Mouse (Mus musculus) frontal cortex, postnatal 14 days (tissue): ENCODE measurements at regions not wholly inside any gene's neighbourhood (a gene's known extent, or its start where the extent isn't known, plus 50 kb on each side); places are given as distances from the start of the nearest gene placed in this dataset.
A peak's percentile ranks its signal among the peaks of the same experiment; 100 is the strongest.
"Not testable (repeated sequence)": the region's sequence is repeated elsewhere in the genome, so short reads cannot be mapped to it uniquely, and the experiment has no call there.

Experiments
- DNase-seq, 2 experiments: peaks; one replicate each; pipeline ENCODE4 v3.0.0; 2022; ENCODE audit warnings: low spot score in 2 of 2

DNA sequence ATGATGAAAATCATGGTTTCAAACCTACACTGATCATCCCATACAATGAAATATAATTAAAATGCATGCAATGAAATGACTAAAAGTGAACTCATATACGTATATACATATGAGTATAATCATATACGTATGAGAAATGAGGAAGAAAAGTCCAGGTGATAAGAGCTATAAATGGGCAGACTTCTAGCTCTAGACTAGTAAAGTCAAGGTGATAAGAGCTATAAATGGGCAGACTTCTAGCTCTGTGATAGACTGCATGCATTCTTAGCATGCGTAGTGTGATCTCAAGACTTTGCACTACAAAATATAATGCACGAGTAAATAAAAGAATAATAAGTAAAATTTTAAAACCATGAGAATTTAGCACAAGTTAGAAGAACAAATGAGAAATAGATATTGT is 606.2 kb upstream of the Gpc5 start:
- no peak for DNase-seq

DNA sequence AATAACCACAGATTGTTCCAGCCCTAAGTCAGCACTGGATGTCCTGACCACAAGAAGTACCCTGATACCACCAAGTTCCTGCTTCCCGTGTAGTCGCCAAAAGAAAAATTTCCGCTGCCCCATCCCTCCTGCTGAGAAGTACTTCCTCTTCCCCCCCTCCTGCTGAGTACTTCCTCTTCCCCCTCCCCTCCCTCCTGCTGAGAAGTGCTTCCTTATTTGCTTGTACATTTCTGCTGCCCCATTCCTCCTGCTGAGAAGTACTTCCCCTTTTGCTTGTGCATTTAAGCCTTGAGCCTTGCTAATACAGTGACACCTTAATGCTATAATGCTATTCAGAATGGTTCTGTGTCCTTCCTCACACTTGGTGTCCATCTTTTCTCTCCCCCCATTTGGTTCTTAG is 598.6 kb upstream of the Gpc5 start:
- DNase-seq = not testable (repeated sequence)

DNA sequence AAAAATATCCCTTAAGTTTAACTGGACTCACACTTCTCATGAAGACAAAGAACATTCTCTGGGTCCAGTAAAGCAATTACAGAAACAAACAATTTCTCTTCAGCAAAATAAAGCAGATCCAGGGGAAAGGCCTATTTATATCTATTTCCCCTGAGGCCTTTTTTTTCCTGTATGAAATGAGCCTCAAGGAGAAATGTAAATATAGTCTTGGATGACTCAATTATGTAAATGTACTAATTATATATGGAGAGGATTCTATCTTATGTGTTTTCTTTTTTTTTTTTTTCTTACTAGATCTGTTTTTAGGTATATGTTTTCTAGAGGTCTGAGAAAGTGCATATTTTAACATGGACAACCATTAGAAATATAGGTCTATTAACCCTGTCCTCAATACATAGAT is 587.0 kb upstream of the Gpc5 start:
- DNase-seq = no peak

DNA sequence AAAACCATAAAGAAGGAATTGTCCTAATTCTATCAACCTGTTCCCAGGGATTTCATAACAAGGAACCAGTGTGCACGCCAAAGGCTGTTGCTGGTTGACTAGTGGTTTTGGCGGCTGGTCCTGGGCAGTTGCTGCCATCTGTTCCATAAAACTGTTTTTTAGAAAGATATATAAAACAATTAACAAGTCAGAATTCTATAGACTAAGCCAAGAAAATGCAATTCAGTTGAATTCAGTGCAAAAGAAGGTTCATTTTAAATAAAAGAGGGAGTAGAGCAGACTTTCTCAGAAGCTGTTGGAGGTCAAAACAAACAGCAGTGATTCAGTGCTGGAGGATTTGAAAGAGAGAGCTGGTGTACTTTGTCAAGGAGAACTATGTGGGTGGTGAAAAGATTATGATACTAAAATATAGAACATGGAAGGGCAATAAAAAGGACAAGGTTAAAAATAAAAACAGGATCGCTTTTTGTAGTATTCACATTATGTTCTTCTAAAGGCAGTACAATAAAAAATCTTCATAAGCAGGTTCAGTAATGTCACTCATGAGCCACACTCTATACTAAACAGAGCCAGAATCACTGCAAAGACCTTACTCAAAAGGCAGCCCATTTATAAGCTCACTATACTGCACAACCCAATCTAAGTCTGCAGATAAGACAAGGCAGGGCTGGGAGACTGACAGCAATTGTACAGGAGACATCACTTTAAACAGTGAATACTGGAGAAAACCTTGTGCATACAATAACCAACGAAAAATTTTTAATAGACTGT is 543.9 kb upstream of the Gpc5 start:
- DNase-seq = peak in 1 of 2 experiments; percentile 11

DNA sequence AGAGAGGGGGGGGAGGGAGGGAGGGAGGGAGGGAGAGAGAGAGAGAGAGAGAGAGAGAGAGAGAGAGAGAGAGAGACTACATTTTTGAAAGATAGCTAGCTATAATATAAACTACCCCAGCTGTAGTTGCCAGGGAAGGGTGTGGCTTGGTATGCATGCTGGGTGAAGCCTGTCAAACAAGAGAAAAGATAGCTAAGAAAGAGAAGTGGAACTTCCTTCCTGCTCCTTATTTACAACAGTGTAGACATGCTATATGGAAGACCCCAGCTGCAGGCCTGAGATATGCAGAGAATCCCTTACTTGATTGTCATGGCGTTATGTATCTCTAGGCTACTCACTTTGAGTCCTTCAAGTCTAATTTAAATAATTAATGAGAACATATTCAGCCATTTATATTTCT is 542.9 kb upstream of the Gpc5 start:
- no peak for DNase-seq

DNA sequence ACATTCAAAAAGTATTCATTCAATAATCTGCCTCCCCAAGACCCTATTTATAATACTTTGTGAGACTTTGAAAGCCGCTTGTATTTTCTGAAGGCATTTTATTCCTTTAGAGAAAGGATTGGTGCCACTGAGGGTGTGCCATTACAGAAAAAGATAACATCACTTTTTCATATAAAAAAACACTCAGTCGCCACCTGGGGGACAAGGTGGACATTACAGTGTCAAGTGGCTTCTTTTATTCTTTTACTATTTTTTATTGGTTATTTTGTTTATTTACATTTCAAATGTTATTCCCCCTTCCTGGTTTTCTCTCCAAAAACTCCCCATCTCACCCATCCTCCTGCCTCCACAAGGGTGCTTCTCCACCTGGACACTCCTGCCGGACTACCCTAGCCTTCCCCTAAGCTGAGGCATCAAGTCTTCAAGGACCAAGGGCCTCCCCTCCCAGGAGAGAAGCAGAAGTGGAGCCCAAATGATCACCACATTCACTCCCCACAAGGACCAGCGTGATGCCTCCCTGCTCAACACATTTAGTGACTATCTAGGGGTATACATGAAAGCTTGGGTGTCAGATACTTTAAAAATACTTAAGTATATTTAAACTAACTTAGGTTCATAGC is 525.5 kb upstream of the Gpc5 start:
- DNase-seq = no peak

DNA sequence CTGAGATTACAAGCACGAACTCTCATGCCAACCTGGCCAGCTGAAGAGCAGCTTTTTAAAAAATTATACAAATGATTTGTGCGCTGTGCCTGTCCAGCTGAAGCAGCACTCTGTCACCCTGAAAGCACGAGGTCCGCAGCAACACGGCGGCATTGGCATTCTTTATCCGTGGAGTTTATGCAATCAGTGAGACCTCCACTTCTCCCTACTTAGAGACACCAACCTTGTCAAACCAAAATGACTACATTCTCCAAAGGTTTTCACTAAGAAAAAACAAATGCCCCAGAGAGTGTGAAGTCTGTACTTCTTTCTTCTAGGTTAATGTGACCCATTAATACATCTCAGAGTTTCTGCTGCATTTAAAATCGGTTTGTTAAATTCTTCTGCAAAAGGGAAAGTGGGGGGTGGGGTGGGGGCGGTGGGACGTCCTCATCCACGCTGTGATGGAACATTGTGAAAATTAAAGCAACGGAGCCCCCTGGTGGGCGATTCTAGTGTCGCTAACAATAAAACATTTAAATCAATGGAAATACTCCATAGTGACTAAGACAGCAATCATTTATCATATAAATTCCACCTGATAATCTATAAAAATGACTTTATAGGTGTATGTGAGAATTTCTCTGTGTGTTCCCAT is 524.2 kb upstream of the Gpc5 start:
- DNase-seq = peak; percentile 29 to 79

DNA sequence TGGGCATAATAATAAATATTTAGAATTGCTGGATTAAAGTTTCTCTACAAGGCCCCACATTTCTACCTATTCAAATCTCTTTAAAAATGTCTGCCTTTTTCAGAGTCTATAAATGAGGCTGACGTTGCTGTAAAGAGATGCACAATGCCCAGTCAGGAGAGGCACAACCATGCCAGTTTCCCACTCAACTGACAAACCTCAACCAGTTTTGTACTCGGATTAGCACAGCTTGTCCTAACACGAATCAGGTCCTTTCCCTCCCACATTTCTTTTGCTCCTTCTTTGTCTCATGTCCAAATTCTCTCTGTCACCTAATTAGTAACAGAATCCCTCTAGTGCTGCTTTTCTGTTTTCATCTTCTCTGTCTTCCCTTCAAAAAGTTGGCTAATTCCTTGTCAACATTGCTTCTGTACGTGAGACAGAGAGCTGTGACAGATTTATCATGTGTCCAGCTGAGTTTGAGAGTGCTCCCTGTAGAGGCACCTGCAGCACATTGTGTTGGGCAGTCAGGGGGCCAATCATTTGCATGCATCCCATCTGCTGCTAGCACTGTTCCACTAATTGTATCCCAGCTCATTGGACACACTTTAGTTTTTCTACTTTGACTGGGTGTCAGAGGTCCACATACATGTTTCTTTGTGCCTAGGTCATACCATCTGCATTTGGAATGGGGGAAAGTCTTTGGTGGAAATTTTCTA is 504.5 kb upstream of the Gpc5 start:
- DNase-seq = no peak

DNA sequence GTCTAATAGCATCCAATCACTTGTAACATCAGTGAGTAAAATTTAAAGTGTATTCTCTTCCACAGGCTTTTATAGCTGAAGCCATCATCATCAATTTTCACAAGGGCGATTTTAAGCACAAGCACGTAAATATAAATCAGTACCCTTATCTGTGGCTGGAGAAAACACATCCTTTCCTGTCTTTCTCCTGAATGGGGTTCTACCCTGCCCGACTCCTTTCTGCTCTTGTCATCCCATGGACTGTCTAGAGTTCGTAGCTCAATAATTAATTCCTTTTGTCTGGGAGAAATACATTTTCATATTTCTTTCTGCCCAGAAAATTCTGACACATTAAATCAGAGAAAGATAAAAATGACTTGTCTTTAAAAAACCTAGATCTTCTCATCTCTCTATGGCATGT is 482.7 kb upstream of the Gpc5 start:
- no peak for DNase-seq

DNA sequence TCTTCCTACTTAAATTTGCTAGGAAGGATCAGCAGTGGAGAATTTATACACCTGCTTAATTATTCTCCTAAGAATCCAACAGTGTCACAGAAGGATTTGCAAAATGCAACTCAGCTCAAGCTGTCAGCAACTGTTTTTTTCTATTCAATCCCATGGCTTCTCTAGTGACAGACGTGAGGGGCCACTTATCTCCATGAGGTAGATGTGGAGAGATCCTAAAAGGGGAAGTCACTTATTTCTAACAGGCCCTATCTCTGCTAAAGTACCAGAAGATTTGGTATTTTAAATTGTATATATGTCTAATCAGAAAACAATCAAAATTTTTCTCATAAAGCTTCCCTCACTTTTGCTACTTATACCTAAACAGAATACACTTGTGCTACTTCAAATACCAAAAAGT is 479.6 kb upstream of the Gpc5 start:
- DNase-seq = no peak

DNA sequence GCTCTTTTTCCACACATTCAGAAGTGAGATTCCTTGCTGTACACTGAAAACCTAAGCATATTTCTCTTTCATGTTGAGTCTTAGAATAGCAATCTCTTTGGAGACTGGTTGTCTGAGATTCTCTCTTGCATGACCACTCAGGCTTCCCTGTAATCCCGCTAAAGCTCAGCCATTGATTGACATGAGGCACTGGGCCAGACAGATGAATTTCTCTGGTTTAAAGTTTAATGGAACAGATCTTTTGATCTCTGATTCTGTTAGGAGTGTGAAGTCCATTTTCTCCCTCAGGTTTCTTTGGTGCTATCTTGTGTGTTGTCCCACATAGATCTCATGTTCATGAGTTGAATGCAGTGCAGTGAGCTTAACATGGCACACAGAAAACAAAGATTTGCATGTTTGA is 435.4 kb upstream of the Gpc5 start:
- DNase-seq = no peak

DNA sequence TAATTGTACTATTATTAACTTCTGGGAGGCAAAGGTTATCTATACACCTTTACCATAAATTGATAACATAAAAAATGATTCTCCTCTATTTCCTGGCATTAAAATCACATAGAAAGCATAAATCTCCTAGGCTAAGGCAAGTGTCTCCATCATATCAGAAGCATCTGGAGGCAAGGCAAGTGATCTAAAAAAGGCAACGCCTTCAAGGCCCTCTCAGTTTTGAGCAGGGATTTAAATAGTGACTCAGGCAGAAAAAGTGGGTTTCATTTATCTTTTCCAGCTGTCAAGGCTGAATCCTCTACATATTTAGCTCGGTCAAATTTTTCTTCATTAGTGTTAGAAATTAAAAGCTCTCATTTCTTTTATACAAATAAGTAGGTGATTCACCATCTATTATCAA is 430.0 kb upstream of the Gpc5 start:
- DNase-seq = no peak

DNA sequence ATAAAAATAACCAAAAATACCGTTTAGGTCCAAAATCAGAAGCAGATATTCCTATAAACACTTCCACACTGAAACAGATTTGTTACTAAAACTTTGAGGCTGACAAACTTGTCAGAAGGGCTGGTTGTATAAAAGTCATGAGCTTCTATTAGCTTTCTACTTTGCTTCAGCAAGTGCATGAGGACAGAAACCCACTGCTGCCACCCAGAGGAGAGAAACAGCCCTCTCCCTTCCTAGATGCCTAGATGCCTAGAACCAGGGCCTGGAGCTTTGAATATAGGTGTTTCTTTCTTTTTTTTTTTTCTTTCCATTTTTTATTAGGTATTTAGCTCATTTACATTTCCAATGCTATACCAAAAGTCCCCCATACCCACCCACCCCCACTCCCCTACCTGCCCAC is 406.9 kb upstream of the Gpc5 start:
- peak in 1 of 2 experiments; percentile 32 for DNase-seq

DNA sequence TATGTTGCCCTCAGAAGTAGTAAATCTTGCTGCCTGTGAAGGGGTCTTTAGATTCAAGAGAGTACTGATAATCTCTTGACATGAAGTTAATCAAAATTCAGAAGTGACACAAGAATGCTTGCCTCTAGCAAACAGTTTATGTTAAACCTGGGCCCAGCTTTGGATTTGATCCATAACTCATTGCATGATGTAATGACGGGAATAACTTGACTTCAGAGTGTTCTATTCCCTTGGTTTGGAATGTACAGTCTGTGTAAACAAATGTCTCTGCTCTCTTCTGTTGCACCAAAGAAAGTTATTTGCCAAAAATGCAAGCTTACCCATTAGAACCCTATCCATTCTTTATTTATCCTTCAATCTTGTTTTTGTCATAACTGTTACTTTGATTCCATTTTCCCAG is 397.1 kb upstream of the Gpc5 start:
- no peak for DNase-seq

DNA sequence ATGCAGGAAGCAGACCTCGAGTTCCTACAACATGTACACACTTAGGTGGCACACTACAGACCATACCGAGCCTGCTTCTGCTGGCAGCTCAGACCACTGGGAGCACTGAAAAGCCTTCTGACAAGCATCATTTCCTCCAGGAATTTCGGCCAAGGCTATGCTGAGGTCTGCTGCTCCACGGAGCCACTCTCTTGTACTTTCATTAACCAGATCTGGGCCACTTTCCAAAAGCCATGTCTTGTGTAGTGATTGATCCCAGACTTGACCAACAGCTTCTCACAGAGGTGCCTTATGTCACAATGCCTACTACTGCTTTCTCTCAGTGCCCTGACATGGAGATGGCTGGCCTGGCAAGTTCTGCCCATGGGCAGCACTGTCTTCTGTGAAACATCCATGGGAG is 394.5 kb upstream of the Gpc5 start:
- no peak for DNase-seq

DNA sequence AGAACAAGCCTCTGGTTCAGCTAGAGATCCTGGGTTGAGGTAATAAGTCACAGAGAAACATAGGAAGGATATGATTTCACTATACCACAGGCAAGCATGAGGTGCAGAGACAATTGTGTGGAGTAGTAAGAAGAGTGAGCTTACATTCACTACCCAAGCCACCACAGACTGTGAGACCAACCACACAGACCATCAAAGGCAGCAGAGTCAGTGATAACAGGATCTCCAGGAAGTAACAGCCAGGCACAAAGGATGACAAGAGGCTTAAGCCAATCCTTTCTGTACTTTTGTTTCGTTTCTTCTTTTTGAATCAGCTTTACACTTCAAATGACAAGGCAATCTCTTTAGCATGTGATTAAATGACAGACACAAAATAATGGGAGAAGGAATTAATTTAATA is 368.9 kb upstream of the Gpc5 start:
- no peak for DNase-seq

DNA sequence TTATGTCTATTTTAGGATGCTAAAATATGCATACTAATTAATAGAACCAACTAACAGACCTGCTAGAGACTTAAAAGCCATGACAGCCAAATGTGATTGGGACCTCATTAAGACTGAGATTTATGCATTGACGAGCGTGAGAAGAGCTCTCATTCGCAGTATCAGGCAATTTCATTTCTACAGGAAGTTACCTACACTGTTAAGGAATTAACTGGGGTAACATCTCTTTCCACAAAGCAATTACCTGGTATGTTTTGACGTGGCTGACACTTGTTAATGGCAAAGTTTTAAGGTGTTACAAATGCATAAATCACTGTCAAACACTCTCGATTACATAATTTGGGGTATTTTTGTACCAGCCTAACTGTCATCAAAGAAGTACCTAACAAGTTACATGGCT is 324.7 kb upstream of the Gpc5 start:
- DNase-seq = no peak

DNA sequence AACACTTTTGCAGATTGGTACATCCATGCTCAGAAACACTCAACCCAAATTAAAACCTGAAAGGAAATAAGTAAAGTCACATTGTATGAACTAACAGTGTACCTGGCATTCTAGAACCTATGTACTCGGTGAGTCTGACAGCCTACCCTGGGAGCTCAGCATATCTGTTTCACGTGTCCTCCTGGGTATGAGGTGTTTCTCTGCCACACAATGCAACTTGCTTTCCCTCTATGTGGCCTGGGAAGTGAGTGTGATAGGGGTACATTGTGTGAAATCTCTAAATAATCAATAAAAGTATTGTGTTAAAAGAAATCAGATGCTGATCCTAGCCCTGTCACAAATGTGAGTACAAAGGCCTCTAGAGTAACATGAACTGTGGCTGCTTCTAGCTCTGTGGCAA is 315.3 kb upstream of the Gpc5 start:
- no peak for DNase-seq

DNA sequence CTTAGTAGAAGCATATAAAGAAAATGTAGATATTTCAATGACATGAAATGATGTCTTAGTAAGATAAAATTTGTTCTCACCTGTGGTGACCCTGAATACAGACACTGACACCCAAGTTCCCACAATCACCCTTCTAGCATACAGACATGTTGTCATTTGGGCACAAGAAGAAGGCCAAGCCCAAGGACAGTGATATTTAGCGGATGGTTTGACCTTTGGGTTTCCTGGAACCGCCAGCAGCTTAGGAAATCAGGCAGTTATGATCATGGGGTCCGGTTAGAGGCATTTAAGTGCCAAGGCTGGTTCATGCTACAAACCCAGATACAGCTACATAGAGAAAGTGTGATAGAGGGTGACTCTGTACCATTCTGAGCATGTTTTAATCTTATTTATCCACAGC is 310.2 kb upstream of the Gpc5 start:
- no peak for DNase-seq

DNA sequence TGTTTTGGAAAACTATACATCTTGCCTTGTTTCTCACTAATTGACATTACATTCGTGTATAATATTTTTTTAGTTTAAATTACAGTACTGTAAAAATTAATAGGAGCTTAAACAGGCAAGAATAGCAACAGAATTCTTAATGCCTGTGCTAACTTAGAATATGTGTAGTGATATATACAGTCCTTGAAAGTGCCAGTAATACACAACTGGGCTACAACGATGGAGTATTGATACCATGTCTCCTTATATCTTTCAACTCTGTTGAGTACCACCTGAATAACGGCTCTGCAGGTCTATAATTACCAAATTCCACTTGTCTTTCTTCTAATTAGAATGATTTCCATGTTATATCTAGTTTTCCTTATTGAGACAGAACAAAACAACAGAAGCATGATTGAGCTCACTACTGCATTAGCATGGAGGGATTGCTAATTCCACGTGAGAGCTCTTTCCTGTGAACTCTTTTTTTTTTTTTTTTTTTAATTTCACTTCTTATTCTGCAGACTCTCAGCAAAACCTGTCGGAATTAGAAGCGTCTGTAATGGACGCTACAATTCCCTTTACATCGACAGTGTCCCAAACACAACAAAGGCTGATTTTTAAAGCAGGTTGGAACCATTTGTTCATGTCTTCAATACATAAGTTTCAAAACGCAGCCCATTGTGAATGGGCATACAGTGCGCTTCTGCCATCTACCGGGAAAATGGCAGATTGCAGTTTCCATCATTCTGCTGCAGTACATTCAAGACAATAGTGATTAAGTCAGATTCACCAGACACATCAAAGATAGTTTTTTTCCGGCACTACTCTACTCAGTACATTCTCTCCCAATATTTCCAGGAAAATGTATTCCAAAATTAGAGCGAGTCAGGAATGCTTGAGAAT is 300.8 kb upstream of the Gpc5 start:
- peak; percentile 64 to 84 for DNase-seq

DNA sequence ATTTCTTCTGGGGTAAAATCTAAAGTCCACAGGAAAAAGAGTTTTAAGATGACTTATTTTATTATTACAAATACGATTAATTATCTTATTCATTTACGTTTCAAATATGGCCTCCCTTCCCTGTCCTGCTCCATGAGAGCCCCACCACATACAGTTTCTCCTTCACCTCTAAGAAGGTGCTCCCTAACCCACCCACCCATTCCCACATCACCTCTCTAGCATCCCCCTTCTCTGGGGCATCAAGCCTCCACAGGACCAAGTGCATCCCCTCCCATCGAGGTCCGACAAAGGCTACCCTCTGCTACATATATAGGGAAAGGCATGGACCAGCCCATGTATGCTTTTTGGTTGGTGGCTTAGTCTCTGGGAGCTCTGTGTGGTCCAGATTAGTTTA is 300.2 kb upstream of the Gpc5 start:
- no peak for DNase-seq

DNA sequence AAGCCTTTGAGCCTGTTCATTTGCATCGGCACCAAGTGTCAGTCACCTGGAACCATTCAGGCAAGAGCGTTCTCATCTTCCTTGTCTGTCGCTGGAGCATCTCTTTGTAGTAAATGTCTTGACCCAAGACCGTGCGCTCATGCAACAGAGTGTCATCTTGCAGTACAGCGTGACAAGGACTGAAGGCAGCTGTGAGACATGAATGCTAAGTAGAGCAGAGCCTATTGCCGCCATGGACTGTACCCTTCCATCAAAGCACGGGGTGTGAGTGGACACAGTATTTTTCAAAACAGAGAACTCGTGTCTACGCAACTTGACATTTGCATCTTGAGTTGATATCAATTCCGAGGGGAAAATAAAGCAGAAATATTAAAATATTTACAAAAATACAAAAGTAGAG is 287.4 kb upstream of the Gpc5 start:
- DNase-seq = no peak
